Mouse (Mus musculus): ENCODE results near the gene Sgcb. TPM values are rescaled to one million over a fixed set of nuclear protein-coding genes. Genes with fewer than 3 reads are reported as not detected.
A peak's percentile ranks its signal among the peaks of the same experiment; 100 is the strongest.

Gene Sgcb
- total RNA-seq, 2 experiments from 2014 or later = 48.1 to 48.6 TPM

DNA sequence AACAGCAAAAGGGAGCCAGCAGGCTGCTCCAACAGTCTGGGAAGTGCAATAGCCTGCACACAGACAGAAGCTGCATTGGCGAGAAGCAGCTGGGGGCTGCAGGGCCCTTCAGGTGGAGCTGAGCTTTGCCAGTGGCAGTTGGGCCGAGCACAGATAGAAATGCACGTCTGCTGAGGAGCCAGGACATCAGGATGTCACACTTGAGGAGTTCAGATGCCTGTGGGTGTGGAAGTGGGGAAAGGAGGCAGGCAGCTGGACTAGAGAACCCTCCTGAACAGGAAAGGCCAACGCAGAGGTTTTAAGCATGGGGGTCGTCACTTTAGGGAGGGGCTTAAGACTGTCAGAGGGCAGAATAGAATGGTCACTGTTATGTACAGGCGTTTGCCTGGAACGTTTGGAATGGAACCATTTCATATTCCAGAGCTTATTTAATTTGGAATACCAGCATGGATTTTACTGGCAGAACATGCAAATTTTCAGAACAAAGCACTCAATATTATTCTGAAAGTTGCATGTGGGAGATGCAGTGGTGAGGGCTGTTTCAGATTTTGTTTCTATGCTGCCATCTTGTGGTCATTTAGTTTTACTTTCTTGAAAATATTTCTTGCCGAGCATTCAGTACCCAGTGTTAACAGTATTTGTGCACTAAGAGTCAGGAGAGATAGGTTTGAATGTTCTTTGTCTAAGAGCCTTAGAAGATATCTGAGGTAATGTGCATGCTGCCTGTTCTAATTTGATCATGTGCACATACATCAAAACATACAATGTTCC is 10.1 kb downstream of the Sgcb start:
- peak in 1 of 2 experiments; percentile 79 for DNase-seq (ENCODE audit: low spot score in 2 of 2)
- intact Hi-C loops (cut with DNase I) = loop anchor here (1.0 to 5.0 kb wide), 3 partner anchors 97 to 206 kb away; no protein-coding TSS in a partner anchor

GRCm38 (mm10) chr5:73633141-73633540 is 14.4 kb downstream of the Sgcb start:
- intact Hi-C loops (cut with DNase I) = no loop called here
- peak; percentile 84 for DNase-seq (ENCODE audit: low spot score in 2 of 2)

DNA sequence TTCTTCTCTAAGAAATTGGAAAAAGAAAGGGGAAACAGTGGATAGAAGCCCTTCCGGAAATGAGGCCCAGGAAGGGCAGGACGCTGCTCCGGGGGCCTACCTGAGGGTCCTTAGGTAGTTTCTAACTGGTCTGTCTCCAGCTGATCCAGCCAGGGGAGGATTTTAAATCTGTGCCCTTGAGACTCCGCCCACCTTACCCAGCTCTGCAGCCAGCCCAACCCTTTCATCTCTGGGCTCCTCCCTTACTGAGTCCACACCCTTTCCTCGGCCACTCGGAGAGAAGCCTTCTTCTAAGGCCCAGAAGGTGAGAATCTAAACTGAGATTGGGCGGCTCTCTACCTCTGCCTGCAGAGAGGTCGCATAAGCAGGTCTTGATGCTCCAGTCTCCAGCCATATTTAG is 15.3 kb downstream of the Sgcb start, which contains the start of gene Lrrc66:
TSS of gene Lrrc66 (minus strand) at position 236 of the 400 bp plus-strand sequence.
- no peak for DNase-seq (ENCODE audit: low spot score in 2 of 2)

DNA sequence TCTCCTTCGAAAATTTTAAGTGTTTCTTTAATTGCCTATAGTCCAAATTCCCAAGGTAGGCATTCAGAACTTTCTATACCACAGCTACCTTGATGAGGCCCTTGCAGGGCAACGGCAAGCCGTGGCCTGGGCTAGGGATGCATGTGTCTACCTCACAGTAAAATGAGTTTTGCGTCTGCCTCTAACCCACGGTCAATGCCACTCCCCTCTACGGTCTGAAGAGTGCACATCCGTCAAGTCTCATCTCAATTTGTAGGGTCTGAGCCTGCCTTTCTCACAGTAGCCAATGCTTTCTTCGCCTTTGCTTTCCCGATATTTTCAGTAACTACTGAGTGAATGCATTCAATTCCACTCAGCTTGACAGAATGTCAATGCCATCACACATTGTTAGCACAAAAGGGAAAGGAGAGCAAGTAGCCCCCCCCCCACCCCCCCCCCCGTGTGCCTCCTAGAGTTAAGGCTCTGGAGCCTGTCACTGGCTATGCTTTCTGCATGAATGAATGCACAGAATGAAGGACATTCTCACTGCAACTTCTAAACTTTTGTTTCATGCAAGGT is 16.5 kb downstream of the Sgcb start:
- intact Hi-C loops (cut with DNase I) = no loop called here
- DNase-seq (ENCODE audit: low spot score in 2 of 2) = no peak

More for the DNA sequence above, 15.3 kb downstream of the Sgcb start, which contains the start of gene Lrrc66:
- intact Hi-C loops (cut with DNase I) = no loop called here

GRCm38 (mm10) chr5:73630141-73630540 is 17.4 kb downstream of the Sgcb start:
- intact Hi-C loops (cut with DNase I) = no loop called here
- DNase-seq (ENCODE audit: low spot score in 2 of 2) = no peak

DNA sequence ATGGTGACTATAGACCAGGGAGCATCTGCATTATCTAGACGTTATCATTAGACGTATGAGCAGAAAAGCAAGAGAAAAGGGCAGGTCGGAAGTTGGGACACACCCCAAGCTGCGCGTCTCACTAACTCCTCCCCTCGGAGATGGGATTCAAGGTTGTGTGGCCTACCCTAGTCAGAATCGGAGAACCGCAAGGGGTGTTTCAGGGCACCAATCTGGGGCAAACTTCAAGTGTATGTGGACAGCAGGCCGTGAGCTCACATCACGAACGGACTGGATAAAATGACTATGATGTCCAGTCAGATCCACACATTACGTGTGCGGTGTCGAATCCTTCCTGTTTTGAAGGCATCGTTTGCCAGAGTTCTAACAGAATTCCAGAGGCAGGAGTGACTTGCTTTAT is 19.6 kb downstream of the Sgcb start:
- no peak for DNase-seq (ENCODE audit: low spot score in 2 of 2)
- intact Hi-C loops (cut with DNase I) = no loop called here

DNA sequence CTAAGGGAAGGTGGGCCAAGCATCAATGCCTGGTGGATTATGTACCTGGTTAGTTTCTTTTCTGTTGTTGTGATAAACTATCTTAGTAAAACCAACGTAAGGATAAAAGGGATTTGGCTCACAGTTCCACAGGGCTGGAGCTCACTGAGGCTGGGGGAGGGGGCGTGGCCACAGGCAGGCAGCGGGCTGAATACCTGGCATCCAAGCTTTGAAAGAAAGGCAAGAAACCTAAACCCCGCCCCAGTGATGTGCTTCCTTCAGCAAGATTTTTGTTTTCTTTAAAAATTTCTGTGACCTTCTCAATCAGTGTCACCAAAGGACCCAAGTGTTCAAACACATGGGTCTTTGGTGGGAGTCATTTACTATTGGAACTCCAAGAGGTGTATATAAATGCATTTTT is 20.0 kb downstream of the Sgcb start:
- intact Hi-C loops (cut with DNase I) = no loop called here
- DNase-seq (ENCODE audit: low spot score in 2 of 2) = no peak

DNA sequence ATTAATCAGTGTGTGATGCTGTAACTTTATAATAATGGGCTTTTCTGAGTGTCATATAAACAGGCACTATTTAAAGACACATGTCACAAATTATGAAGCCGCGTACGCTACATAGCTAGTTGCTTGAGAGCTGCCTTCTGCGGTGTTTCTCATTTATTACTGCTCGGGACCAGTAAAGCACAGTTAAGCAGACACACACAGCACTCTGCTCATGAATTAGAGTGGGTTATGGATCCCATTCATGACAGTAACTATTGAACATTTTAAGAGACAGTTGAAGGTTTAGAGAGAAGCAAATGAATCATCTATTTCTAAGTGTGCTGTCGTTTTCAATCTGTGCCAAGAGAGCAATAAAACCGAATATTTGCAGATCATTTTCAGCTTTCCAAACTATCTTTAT is 20.7 kb downstream of the Sgcb start:
- DNase-seq (ENCODE audit: low spot score in 2 of 2) = no peak
- intact Hi-C loops (cut with DNase I) = no loop called here

DNA sequence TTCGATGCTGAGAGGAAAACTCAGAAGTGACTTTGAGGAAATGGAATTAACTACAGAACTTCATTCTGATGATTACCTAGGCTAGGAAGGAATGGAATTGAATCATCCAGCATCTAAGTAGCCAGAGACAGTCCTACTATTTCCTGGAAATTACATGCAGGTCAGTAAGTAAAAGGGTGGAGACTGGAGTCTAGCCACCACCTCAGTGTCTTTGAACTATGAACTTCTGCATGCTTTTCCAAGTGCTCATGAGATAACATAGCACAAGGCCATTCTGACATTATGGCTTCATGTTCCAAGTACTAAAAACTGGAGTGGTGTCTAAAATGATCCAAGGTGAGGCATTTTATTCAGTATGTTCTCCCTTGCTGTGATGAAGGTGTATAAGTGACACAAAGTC is 22.1 kb downstream of the Sgcb start:
- intact Hi-C loops (cut with DNase I) = no loop called here

DNA sequence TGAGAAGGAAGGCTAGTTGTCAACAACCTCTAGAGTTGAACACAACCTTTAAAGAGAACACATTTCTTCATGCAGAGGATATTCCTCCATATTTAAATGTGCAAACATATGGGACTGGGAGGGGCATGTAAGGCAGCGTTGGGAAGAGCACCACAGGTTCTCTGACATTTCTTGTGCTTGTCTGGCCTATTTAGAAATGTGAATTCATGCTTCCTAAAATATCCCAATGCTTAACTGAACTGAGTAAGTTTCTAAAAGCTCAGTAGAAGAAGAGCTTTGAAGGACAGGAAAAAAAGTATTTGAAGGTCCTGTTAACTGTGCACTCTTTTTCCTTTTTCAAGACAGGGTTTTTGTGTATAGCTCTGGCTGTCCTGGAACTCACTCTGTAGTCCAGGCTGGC is 28.6 kb downstream of the Sgcb start:
- intact Hi-C loops (cut with DNase I) = loop anchor here (2.0 kb wide), 1 partner anchor 42 kb away; no protein-coding TSS in a partner anchor
- DNase-seq (ENCODE audit: low spot score in 2 of 2) = peak in 1 of 2 experiments; percentile 34

More for the DNA sequence above, 22.1 kb downstream of the Sgcb start:
- no peak for DNase-seq (ENCODE audit: low spot score in 2 of 2)

DNA sequence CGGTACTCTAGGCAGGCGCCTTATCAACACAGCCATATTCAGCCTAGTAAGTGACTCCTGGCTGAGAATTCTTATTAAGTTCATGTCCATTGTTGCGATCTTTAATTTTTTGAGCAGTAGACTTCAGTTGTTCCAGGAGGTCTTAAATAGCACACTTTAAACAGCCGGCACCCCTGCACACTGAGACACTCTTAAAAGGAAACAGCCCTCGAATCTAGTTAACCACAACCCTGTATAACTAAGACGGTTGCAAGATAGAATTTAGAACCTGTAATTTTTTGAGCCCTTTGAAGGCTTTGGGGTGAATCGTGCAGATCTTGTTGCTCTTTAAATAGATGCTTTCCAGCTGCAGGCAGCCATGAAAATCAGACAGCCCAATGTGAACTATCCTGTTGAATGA is 32.4 kb downstream of the Sgcb start:
- no peak for DNase-seq (ENCODE audit: low spot score in 2 of 2)
- intact Hi-C loops (cut with DNase I) = no loop called here

DNA sequence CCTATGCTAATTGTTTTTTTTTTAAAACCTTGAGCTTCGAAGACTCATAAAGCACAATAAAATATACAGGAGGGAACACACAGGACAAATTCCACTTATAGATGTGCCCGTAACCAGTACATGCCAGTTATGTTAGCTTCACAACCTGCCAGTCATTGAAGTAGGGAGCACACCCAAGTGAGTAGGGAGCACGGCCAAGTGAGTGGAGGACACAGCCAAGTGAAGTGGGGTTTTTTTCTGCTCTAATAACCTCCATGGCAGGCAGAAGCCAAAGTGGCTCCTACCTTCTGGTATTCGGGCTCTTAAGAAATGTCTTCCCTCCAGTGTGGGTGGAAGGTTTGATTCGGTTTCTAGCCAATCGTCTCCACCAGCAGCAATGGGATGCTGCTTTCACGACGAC is 34.3 kb downstream of the Sgcb start:
- DNase-seq (ENCODE audit: low spot score in 2 of 2) = no peak
- intact Hi-C loops (cut with DNase I) = no loop called here

DNA sequence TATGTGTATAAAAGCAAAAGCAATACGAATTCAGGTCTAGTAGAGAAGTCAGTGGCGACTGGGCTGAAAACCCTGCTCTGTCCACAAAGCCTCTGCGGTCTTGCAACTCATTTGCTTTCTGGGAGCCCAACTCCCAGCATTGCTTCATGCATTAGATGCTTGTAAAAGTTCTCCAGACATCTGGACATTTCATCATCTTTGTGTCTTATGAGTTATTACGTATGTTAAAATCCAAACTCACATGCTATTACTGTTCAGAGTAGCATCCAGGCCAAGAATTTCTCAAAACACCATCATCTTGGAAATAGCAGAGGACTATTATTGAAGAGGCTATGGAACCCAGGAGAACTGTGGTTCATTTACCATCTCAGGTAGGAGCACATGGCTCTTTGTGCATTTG is 36.5 kb downstream of the Sgcb start:
- intact Hi-C loops (cut with DNase I) = no loop called here
- no peak for DNase-seq (ENCODE audit: low spot score in 2 of 2)

DNA sequence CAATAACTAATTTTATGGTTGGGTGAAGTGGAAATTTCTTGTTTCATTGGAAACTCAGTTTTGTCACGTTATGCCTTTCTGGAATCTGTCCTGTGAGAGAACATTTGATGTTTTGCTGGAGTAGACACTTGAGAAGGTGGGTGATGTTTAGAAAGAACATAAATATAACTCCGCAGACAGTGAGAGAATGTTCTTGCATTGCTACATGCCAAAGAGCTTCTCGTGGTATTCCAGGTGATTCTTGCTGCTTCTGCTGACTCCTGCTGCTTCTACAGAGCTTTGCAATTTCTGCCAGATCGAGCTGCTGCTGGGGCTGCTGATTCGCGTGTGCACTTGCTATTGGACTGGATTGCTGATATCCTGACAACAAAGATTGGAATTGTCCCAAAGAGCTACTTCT is 42.6 kb downstream of the Sgcb start:
- DNase-seq (ENCODE audit: low spot score in 2 of 2) = peak in 1 of 2 experiments; percentile 61
- intact Hi-C loops (cut with DNase I) = no loop called here

GRCm38 (mm10) chr5:73604542-73604941 is 43.0 kb downstream of the Sgcb start:
- intact Hi-C loops (cut with DNase I) = no loop called here
- peak in 1 of 2 experiments; percentile 37 for DNase-seq (ENCODE audit: low spot score in 2 of 2)

DNA sequence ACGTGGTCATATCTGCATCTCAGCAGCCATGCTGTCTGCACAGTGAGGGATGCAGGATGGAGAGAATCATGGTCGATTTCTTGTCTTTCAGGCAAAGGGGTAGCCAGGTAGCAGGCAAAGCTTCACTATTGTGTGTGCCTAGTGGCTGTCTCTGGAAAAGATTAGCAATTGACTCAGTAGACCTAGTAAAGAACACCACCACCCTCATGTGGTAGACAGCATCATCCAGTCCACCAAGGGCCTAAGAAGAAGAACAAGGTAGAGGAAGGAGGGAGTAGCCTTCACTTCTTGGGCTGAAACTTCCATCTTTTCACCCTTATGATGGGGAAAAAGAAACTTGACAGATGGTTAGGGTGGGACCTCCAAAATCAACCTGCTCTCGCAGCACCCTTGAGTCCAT is 44.7 kb downstream of the Sgcb start:
- DNase-seq (ENCODE audit: low spot score in 2 of 2) = no peak
- intact Hi-C loops (cut with DNase I) = no loop called here

DNA sequence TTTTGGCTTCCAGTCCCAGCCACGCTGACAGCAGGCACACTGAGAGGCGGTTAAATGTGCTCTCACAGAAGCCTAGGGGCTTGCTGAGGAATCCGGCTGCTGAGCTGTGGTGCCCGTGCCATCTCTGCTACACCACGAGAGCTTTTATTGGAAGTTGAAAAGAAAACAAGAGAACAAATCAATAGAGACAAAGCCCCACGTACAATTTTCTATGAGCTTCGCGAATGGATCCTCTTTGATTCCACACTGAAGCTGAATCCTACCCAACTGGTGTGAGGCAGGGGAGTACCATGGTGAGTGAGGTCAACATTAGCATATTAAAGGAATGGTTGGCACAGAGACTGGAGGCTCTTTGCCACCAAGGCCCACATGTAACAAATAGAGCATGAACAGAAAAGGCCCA is 46.2 kb downstream of the Sgcb start:
- peak in 1 of 2 experiments; percentile 42 for DNase-seq (ENCODE audit: low spot score in 2 of 2)
- intact Hi-C loops (cut with DNase I) = no loop called here

DNA sequence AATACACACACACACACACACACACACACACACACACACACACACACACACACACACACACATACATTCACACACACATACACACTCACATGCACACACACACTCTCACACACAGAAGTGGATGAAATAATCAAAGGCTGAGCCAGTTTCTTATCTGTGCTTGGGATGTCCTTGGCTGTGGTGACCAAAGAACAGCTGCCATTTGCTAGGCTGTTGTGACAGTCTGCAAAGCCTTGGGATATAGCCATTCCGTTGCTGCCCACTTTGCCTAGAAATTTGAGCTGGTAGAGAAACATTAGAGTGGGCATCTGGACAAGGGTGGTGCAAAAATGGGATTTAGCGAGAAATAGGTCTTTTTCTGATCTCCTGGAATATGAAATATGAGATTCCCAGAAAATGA is 47.6 kb downstream of the Sgcb start:
- no peak for DNase-seq (ENCODE audit: low spot score in 2 of 2)
- intact Hi-C loops (cut with DNase I) = no loop called here

DNA sequence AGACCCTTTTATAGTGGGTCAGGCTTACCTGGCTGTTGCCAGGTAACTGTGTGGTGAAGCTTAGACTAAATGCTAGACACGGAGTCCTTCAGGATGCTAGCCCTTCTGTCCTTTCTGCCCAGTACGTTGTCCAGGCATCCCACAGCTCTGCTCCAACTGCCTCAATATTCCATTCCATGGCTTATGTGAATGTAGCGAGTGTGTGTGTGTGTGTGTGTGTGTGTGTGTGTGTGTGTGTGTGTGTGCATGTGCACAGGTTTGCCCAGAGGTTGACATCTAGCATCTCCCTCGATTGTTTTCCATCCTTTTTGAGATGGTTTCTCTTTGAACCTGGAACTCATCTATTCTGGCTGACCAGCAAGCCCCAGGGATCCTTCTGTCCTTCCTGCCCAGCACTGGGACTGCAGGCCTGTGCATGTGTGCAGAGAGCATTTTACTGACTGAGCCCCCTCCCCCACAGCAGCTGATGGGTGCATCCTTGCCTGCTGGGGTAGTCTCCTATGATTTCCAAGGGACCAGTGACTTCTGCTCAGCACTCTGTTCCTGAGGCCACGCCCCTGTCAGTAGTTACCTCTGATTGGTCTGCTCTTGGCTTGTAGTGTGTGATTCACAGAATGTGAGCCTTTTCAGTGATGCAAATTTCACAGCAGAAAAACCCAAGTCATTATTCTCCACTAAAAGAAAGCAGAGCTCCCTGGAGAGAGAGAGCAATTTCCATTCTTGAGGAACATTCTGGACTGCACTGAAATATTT is 48.5 kb downstream of the Sgcb start:
- DNase-seq (ENCODE audit: low spot score in 2 of 2) = no peak
- intact Hi-C loops (cut with DNase I) = no loop called here

GRCm38 (mm10) chr5:73587119-73587518 is 60.5 kb downstream of the Sgcb start:
- no peak for DNase-seq (ENCODE audit: low spot score in 2 of 2)
- intact Hi-C loops (cut with DNase I) = no loop called here

DNA sequence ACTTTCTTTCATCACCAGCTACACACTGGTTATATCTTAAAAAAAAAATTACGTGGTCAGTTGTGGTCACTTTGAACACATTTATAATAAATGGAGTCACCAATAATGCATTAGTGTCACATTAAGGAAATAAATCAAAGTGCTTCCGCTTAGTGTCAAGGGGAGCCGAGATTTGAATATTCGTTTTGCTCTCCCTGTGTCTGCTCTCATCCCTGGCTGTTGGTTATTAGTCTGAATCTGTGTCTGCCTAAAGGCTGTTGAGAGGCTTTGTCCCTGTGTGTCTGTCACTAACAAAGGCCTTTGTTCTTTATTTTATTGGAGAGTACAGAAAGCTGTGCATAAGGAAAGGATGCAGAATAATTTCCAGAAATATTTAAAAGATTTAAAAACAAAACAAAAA is 61.0 kb downstream of the Sgcb start:
- intact Hi-C loops (cut with DNase I) = no loop called here
- no peak for DNase-seq (ENCODE audit: low spot score in 2 of 2)

Data from left cerebral cortex, postnatal 25 days (tissue).